Comparison of ENCODE assay signal across 14 mouse cellular contexts in the genomic region with DNA sequence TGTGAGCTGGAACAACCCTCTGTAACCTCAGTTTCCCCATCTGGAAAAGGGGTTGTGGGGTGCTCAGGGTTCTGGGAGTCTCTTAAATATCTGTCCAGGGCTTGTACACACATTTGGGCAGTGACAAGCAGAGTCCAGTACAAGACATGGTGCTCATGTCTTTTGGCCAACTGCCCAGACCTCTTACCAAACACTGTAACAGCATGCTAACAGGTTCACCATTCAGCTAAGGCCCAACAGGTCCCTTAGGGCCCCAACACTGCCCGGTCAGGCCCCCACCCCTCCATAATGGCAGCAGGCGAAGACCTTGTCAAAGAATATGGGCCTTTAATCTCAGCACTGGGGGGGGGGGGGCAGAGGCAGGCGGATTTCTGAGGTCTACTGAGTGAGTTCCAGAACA. TPM values are rescaled to one million over a fixed set of nuclear protein-coding genes. Genes with fewer than 3 reads are reported as not detected.
DNase-seq lines count a peak whose midpoint lies in the region; ATAC-seq lines count a peak whose summit lies in the region.
"Had no signal": no experiment of that assay in that cellular context is flagged by ENCODE, and none has a peak within 500 bp of the region (broad histone marks: within the 10 kb centered on the region; RNA-seq: fewer than 3 reads in every experiment).

No protein-coding gene starts in this region.

- H3K36me3 ChIP-seq in heart, embryonic 13.5 days = no peaks in the 10 kb centered on the region
- no peaks in the 10 kb centered on the region for H3K36me3 ChIP-seq in lung, embryonic 16.5 days (ENCODE audit: control insufficient read depth, insufficient read depth, low read length)

- H3K9me3 ChIP-seq in heart, embryonic 13.5 days = no peaks in the 10 kb centered on the region
- no peaks in the 10 kb centered on the region for H3K9me3 ChIP-seq in lung, embryonic 16.5 days (ENCODE audit: control insufficient read depth, low read length)
- H3K9me3 ChIP-seq: forebrain, embryonic 13.5 days had no signal

- H3K4me2 ChIP-seq in heart, embryonic 13.5 days = peak overlapping the region; percentile 31; the same call in 1 of the 2 replicates
- H3K4me2 ChIP-seq in lung, embryonic 16.5 days (ENCODE audit: low read depth, low read length) = no peak overlapping the region
- H3K4me2 ChIP-seq: forebrain, embryonic 13.5 days had no signal

- 30% methylated on average over 3 of the region's 3 CpGs for WGBS in heart, embryonic 13.5 days
- WGBS in lung, embryonic 16.5 days = 39% methylated on average over 2 of the region's 3 CpGs

- peak; percentile 33; the same call in 1 of the 2 replicates for ATAC-seq in heart, embryonic 13.5 days (ENCODE audit: extremely low read depth, insufficient number of reproducible peaks, low FRiP score, low TSS enrichment)
- ATAC-seq in lung, embryonic 16.5 days (ENCODE audit: low read depth) = peak; percentile 53
- ATAC-seq in granulocyte monocyte progenitor cell, adult 5-6 weeks (replicated peaks; ENCODE audit: poor library complexity, severe bottlenecking) = no peak
- ATAC-seq: forebrain, embryonic 13.5 days had no signal

- no peaks in the 10 kb centered on the region for H3K27me3 ChIP-seq in heart, embryonic 13.5 days (replicated peaks)
- H3K27me3 ChIP-seq in lung, embryonic 16.5 days (ENCODE audit: control insufficient read depth, insufficient read depth, low read depth, low read length) = no peaks in the 10 kb centered on the region
- H3K27me3 ChIP-seq: forebrain, embryonic 13.5 days had no signal

- peaks cover 69% of the 10 kb centered on the region for H3K4me1 ChIP-seq in heart, embryonic 13.5 days
- peaks cover 33% of the 10 kb centered on the region for H3K4me1 ChIP-seq in lung, embryonic 16.5 days (replicated peaks; ENCODE audit: control insufficient read depth, insufficient read depth, low read length)

- H3K27ac ChIP-seq in heart, embryonic 13.5 days (replicated peaks) = peak overlapping the region; percentile 92
- H3K27ac ChIP-seq in lung, embryonic 16.5 days (ENCODE audit: low read length) = peak overlapping the region; percentile 77
- H3K27ac ChIP-seq: forebrain, embryonic 13.5 days had no signal

- H3K9ac ChIP-seq in heart, embryonic 13.5 days = peak overlapping the region; percentile 53
- H3K9ac ChIP-seq in lung, embryonic 16.5 days (ENCODE audit: low read length) = no peak overlapping the region
- H3K9ac ChIP-seq: forebrain, embryonic 13.5 days had no signal

- no peak overlapping the region for H3K4me3 ChIP-seq in heart, embryonic 13.5 days
- H3K4me3 ChIP-seq in lung, embryonic 16.5 days (ENCODE audit: low read length) = no peak overlapping the region
- H3K4me3 ChIP-seq: forebrain, embryonic 13.5 days had no signal

- peak; percentile 43 for DNase-seq in kidney, postnatal 14 days
- DNase-seq in kidney, postnatal 10 days = no peak
- peak; percentile 72 for DNase-seq in adrenal gland, postnatal 14 days
- DNase-seq in thymus, postnatal 14 days = no peak
- DNase-seq: cerebellum, adult 11 months; embryo, embryonic 11 days; kidney, adult 9 months; right cerebral cortex, postnatal 25 days; thymus, adult 2 months had no signal

RNA-seq across cellular contexts. Expression of a gene that starts 26.3 kb away (rescaled TPM):
- total RNA-seq in adrenal gland, postnatal 14 days (2021) = 1.4 and 2.2 TPM in 2 replicates
- polyA plus RNA-seq in heart, embryonic 13.5 days (2015; fragmentation: Nextera tagmentation; extraction: Ambion mirVana) = 0.86 and 0.93 TPM in 2 replicates
- polyA plus RNA-seq in lung, embryonic 16.5 days (2015; fragmentation: Nextera tagmentation; extraction: Ambion mirVana) = 1.0 and 1.4 TPM in 2 replicates
- not detected in 2 replicates for total RNA-seq in granulocyte monocyte progenitor cell, adult 5-6 weeks (2014; fragmentation: Nextera tagmentation)
- total RNA-seq in granulocyte monocyte progenitor cell, adult 5-6 weeks (2017) = not detected in 2 replicates

RNA-seq across cellular contexts. Expression of a gene that starts 37.8 kb away (rescaled TPM):
- not detected in 2 replicates for total RNA-seq in adrenal gland, postnatal 14 days (2021)
- not detected in 2 replicates for polyA plus RNA-seq in heart, embryonic 13.5 days (2015; fragmentation: Nextera tagmentation; extraction: Ambion mirVana)
- polyA plus RNA-seq in lung, embryonic 16.5 days (2015; fragmentation: Nextera tagmentation; extraction: Ambion mirVana) = not detected in 2 replicates
- total RNA-seq in granulocyte monocyte progenitor cell, adult 5-6 weeks (2014; fragmentation: Nextera tagmentation) = not detected in 2 replicates
- total RNA-seq in granulocyte monocyte progenitor cell, adult 5-6 weeks (2017) = not detected in 2 replicates
- total RNA-seq: left cerebral cortex, postnatal 10 days had no signal
- polyA plus RNA-seq: forebrain, embryonic 13.5 days had no signal

Comparison
In these comparisons a context has a peak if more than half of its experiments do, and no peak if none do; other contexts are left out.
1. DNase-seq: peak in kidney, postnatal 14 days (single experiment) and adrenal gland, postnatal 14 days (single experiment); none in kidney, postnatal 10 days (single experiment) and thymus, postnatal 14 days (single experiment).